Comparison of ENCODE assay signal across 9 mouse cellular contexts in the genomic region with DNA sequence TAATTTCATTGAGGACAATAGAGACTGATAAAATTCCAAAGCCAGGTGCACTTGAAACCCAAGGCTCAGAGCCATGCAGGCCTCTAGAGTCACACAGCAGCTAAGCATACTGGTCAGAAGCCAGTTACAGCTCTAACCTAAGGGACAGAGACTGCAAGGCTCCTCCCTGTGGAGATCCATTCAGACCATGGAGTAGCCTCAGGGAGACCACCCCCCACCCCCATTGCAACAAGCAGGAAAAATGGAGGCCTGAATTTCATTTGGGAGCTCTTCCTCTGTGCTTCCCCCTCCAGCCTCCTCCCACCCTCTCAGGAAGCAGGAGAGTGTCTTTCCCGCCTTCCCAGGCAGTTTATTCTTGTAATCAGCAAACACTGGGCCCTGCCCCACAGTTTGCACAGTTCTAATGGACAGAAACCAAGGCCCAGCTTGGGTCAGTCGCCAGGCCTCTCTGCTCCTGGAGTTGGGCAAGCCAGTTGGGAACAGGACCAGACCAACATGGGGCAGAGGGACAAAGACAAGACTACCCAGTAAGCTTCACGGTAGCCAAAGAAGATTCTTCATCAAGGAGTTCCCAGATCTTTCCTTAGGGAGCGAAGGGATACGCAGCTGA. TPM values are rescaled to one million over a fixed set of nuclear protein-coding genes. Genes with fewer than 3 reads are reported as not detected.
DNase-seq lines count a peak whose midpoint lies in the region; ATAC-seq and TF ChIP-seq lines count a peak whose summit lies in the region.
"Had no signal": no experiment of that assay in that cellular context is flagged by ENCODE, and none has a peak within 500 bp of the region (broad histone marks: within the 10 kb centered on the region; RNA-seq: fewer than 3 reads in every experiment).

No protein-coding gene starts in this region.

- peak overlapping the region; percentile 97 for H3K4me2 ChIP-seq in kidney, embryonic 14.5 days (replicated peaks; ENCODE audit: low read depth, low read length)
- H3K4me2 ChIP-seq in limb, embryonic 11.5 days (ENCODE audit: low read depth, severe bottlenecking): peak overlapping the region; percentile 86
- H3K4me2 ChIP-seq in midbrain, embryonic 12.5 days (replicated peaks): peak overlapping the region; percentile 70

- peaks cover 52% of the 10 kb centered on the region for H3K4me1 ChIP-seq in kidney, embryonic 14.5 days (ENCODE audit: control insufficient read depth, insufficient read depth, low read length)
- H3K4me1 ChIP-seq in embryonic fibroblast, embryonic 13.5 days (ENCODE audit: control insufficient read depth, insufficient read depth, low read length): peaks cover 4% of the 10 kb centered on the region
- H3K4me1 ChIP-seq in limb, embryonic 11.5 days (ENCODE audit: control insufficient read depth, insufficient read depth, low read length): peaks cover 39% of the 10 kb centered on the region
- H3K4me1 ChIP-seq in midbrain, embryonic 12.5 days: peaks cover 65% of the 10 kb centered on the region

- DNase-seq in kidney, postnatal 25 days: no peak
- no peak for DNase-seq in limb, embryonic 11.5 days (ENCODE audit: low spot score)
- no peak for DNase-seq in layer of hippocampus, adult 8-10 months (ENCODE audit: low spot score in 2 of 2)
- DNase-seq in thymus, postnatal 25 days: no peak
- DNase-seq in thymus, postnatal 10 days (ENCODE audit: low spot score in 2 of 2): no peak

- 2% methylated on average over 5 of the region's 5 CpGs for WGBS in kidney, embryonic 14.5 days
- WGBS in limb, embryonic 11.5 days: 2% methylated on average over 5 of the region's 5 CpGs
- WGBS in midbrain, embryonic 12.5 days: 0% methylated on average over 5 of the region's 5 CpGs

- H3K27me3 ChIP-seq in kidney, embryonic 14.5 days (ENCODE audit: control insufficient read depth, insufficient read depth, low read length): no peaks in the 10 kb centered on the region
- no peaks in the 10 kb centered on the region for H3K27me3 ChIP-seq in limb, embryonic 11.5 days (ENCODE audit: control insufficient read depth, insufficient read depth, low read length)
- H3K27me3 ChIP-seq in midbrain, embryonic 12.5 days: no peaks in the 10 kb centered on the region

- ATAC-seq in kidney, embryonic 14.5 days (ENCODE audit: low FRiP score, low TSS enrichment): no peak
- no peak for ATAC-seq in limb, embryonic 11.5 days (ENCODE audit: insufficient number of reproducible peaks, low FRiP score, low TSS enrichment, low read depth)
- peak; percentile 1 for ATAC-seq in midbrain, embryonic 12.5 days (ENCODE audit: low FRiP score, low read depth)

- no peak for TF ChIP-seq POLR2A in embryonic fibroblast, embryonic 13.5 days (IDR thresholded peaks at IDR 0.05; ENCODE audit: low read depth, low read length)

- peak overlapping the region; percentile 99 for H3K27ac ChIP-seq in kidney, embryonic 14.5 days (ENCODE audit: low read depth, low read length)
- H3K27ac ChIP-seq in embryonic fibroblast, embryonic 13.5 days (ENCODE audit: insufficient read depth, low read length): no peak overlapping the region
- peak overlapping the region; percentile 98 for H3K27ac ChIP-seq in limb, embryonic 11.5 days (replicated peaks; ENCODE audit: low read depth, low read length)
- peak overlapping the region; percentile 98 for H3K27ac ChIP-seq in midbrain, embryonic 12.5 days (replicated peaks)

- H3K4me3 ChIP-seq in kidney, embryonic 14.5 days (ENCODE audit: low read length): peak overlapping the region; percentile 77
- H3K4me3 ChIP-seq in embryonic fibroblast, embryonic 13.5 days (ENCODE audit: insufficient read depth, low read length): peak overlapping the region; percentile 72
- H3K4me3 ChIP-seq in limb, embryonic 11.5 days (ENCODE audit: low read depth, low read length): peak overlapping the region; percentile 88
- peak overlapping the region; percentile 90 for H3K4me3 ChIP-seq in midbrain, embryonic 12.5 days

- peaks cover 18% of the 10 kb centered on the region for H3K36me3 ChIP-seq in kidney, embryonic 14.5 days (ENCODE audit: control insufficient read depth, insufficient read depth, low read length)
- no peaks in the 10 kb centered on the region; the same call in 1 of the 2 replicates for H3K36me3 ChIP-seq in limb, embryonic 11.5 days (ENCODE audit: control insufficient read depth, insufficient read depth, low read length)
- peaks cover 9% of the 10 kb centered on the region; the same call in 1 of the 2 replicates for H3K36me3 ChIP-seq in midbrain, embryonic 12.5 days

- H3K9ac ChIP-seq in kidney, embryonic 14.5 days (ENCODE audit: low read depth, low read length): peak overlapping the region; percentile 97
- peak overlapping the region; percentile 61 for H3K9ac ChIP-seq in limb, embryonic 11.5 days (ENCODE audit: low read length)
- H3K9ac ChIP-seq in midbrain, embryonic 12.5 days (replicated peaks): peak overlapping the region; percentile 98

- no peak for TF ChIP-seq CTCF in embryonic fibroblast, embryonic 13.5 days (IDR thresholded peaks at IDR 0.05; ENCODE audit: borderline replicate concordance, insufficient read depth, low read length)

- H3K9me3 ChIP-seq in kidney, embryonic 14.5 days (ENCODE audit: control insufficient read depth, low read length): no peaks in the 10 kb centered on the region
- no peaks in the 10 kb centered on the region for H3K9me3 ChIP-seq in limb, embryonic 11.5 days (ENCODE audit: control insufficient read depth, low read length)
- H3K9me3 ChIP-seq in midbrain, embryonic 12.5 days: no peaks in the 10 kb centered on the region

RNA-seq across cellular contexts. Expression of a gene that starts 1.5 kb away (rescaled TPM):
- polyA plus RNA-seq in kidney, embryonic 14.5 days (2014; fragmentation: Nextera tagmentation; extraction: Ambion mirVana): 5.6 and 14.9 TPM in 2 replicates
- 2.7 and 4.9 TPM in 2 replicates for polyA plus RNA-seq in embryonic fibroblast, embryonic 13.5 days (2011; ENCODE audit: insufficient read length, low read depth, missing spikeins)
- polyA plus RNA-seq in limb, embryonic 11.5 days (2014; fragmentation: Nextera tagmentation; extraction: Ambion mirVana): 4.6 and 6.1 TPM in 2 replicates
- 9.1 and 10.9 TPM in 2 replicates for polyA plus RNA-seq in midbrain, embryonic 12.5 days (2016; fragmentation: Nextera tagmentation; extraction: Ambion mirVana)
- 1 to 10 TPM; 1.9 to 4.2 (median 2.5) TPM for total RNA-seq in layer of hippocampus, adult 8-10 months (2022)
- total RNA-seq: hematopoietic stem cell, adult 5-6 weeks had no signal

RNA-seq across cellular contexts. Expression of a gene that starts 8.1 kb away (rescaled TPM):
- 10.0 and 10.4 TPM in 2 replicates for polyA plus RNA-seq in kidney, embryonic 14.5 days (2014; fragmentation: Nextera tagmentation; extraction: Ambion mirVana)
- 1.3 and 4.6 TPM in 2 replicates for polyA plus RNA-seq in embryonic fibroblast, embryonic 13.5 days (2011; ENCODE audit: insufficient read length, low read depth, missing spikeins)
- polyA plus RNA-seq in limb, embryonic 11.5 days (2014; fragmentation: Nextera tagmentation; extraction: Ambion mirVana): 7.4 and 9.9 TPM in 2 replicates
- 22.5 and 26.3 TPM in 2 replicates for polyA plus RNA-seq in midbrain, embryonic 12.5 days (2016; fragmentation: Nextera tagmentation; extraction: Ambion mirVana)
- 100 to 1,000 TPM in 1 of 4 experiments, 10 to 100 TPM in 3; 68.7 to 105 (median 85.1) TPM for total RNA-seq in layer of hippocampus, adult 8-10 months (2022)

RNA-seq across cellular contexts. Expression of a gene that starts 14.8 kb away (rescaled TPM):
- 33.2 and 34.5 TPM in 2 replicates for polyA plus RNA-seq in kidney, embryonic 14.5 days (2014; fragmentation: Nextera tagmentation; extraction: Ambion mirVana)
- polyA plus RNA-seq in embryonic fibroblast, embryonic 13.5 days (2011; ENCODE audit: insufficient read length, low read depth, missing spikeins): 8.9 and 10.4 TPM in 2 replicates
- polyA plus RNA-seq in limb, embryonic 11.5 days (2014; fragmentation: Nextera tagmentation; extraction: Ambion mirVana): 57.3 and 57.6 TPM in 2 replicates
- 42.5 and 45.9 TPM in 2 replicates for polyA plus RNA-seq in midbrain, embryonic 12.5 days (2016; fragmentation: Nextera tagmentation; extraction: Ambion mirVana)
- 10 to 100 TPM in 1 of 4 experiments, 1 to 10 TPM in 3; 7.4 to 10.4 (median 8.5) TPM for total RNA-seq in layer of hippocampus, adult 8-10 months (2022)

RNA-seq across cellular contexts. Expression of a gene that starts 27.0 kb away (rescaled TPM):
- polyA plus RNA-seq in kidney, embryonic 14.5 days (2014; fragmentation: Nextera tagmentation; extraction: Ambion mirVana): 41.0 and 48.8 TPM in 2 replicates
- polyA plus RNA-seq in embryonic fibroblast, embryonic 13.5 days (2011; ENCODE audit: insufficient read length, low read depth, missing spikeins): 76.6 and 78.8 TPM in 2 replicates
- 31.1 and 32.6 TPM in 2 replicates for polyA plus RNA-seq in limb, embryonic 11.5 days (2014; fragmentation: Nextera tagmentation; extraction: Ambion mirVana)
- 28.1 and 29.5 TPM in 2 replicates for polyA plus RNA-seq in midbrain, embryonic 12.5 days (2016; fragmentation: Nextera tagmentation; extraction: Ambion mirVana)
- 10 to 100 TPM; 34.5 to 41.7 (median 36.3) TPM for total RNA-seq in layer of hippocampus, adult 8-10 months (2022)

RNA-seq across cellular contexts. Expression of a gene that starts 33.3 kb away (rescaled TPM):
- 81.7 and 85.8 TPM in 2 replicates for polyA plus RNA-seq in kidney, embryonic 14.5 days (2014; fragmentation: Nextera tagmentation; extraction: Ambion mirVana)
- 27.3 and 40.2 TPM in 2 replicates for polyA plus RNA-seq in embryonic fibroblast, embryonic 13.5 days (2011; ENCODE audit: insufficient read length, low read depth, missing spikeins)
- 12.4 and 13.3 TPM in 2 replicates for polyA plus RNA-seq in limb, embryonic 11.5 days (2014; fragmentation: Nextera tagmentation; extraction: Ambion mirVana)
- polyA plus RNA-seq in midbrain, embryonic 12.5 days (2016; fragmentation: Nextera tagmentation; extraction: Ambion mirVana): 38.8 and 46.2 TPM in 2 replicates
- 10 to 100 TPM in 2 of 4 experiments, 1 to 10 TPM in 2; 6.2 to 16.4 (median 10.8) TPM for total RNA-seq in layer of hippocampus, adult 8-10 months (2022)
- total RNA-seq: hematopoietic stem cell, adult 5-6 weeks had no signal
